Mouse (Mus musculus): ENCODE data around the gene Ensa. TPM values are rescaled to one million over a fixed set of nuclear protein-coding genes. Genes with fewer than 3 reads are reported as not detected.

Gene Ensa
- polyA plus RNA-seq, 1 experiment from 2014 or later: 69.9 TPM

- Histone ChIP-seq H3K9ac (ENCODE audit: low read depth, low read length) (peak overlapping the region; percentile 64), H3K9me3 (ENCODE audit: control insufficient read depth, low read length) (no peaks in the 10 kb centered on the region), H3K4me3 (ENCODE audit: low read length) (peak overlapping the region; percentile 19), H3K36me3 (ENCODE audit: control insufficient read depth, insufficient read depth, low read length) (no peaks in the 10 kb centered on the region), H3K27ac (ENCODE audit: low read length) (peak overlapping the region; percentile 99), H3K4me2 (ENCODE audit: low read depth, low read length) (peak overlapping the region; percentile 52), H3K4me1 (ENCODE audit: control insufficient read depth, insufficient read depth, low read length) (peaks cover 44% of the 10 kb centered on the region), H3K27me3 (replicated peaks; ENCODE audit: control insufficient read depth, insufficient read depth, low read length) (no peaks in the 10 kb centered on the region)
- 11% methylated on average over 11 of the region's 11 CpGs for WGBS
- no peak; the same call in 1 of the 2 replicates for ATAC-seq
These were observed 49.0 kb downstream of the Ensa start for GRCm38 (mm10) chr3:95673707-95674211.

- ATAC-seq: peak; percentile 84
- Histone ChIP-seq H3K4me1 (ENCODE audit: control insufficient read depth, insufficient read depth, low read length) (peaks cover 44% of the 10 kb centered on the region), H3K4me3 (ENCODE audit: low read length) (peak overlapping the region; percentile 19), H3K9ac (ENCODE audit: low read depth, low read length) (peak overlapping the region; percentile 64), H3K27me3 (replicated peaks; ENCODE audit: control insufficient read depth, insufficient read depth, low read length) (no peaks in the 10 kb centered on the region), H3K27ac (ENCODE audit: low read length) (peak overlapping the region; percentile 99), H3K36me3 (ENCODE audit: control insufficient read depth, insufficient read depth, low read length) (no peaks in the 10 kb centered on the region), H3K9me3 (ENCODE audit: control insufficient read depth, low read length) (no peaks in the 10 kb centered on the region), H3K4me2 (ENCODE audit: low read depth, low read length) (peak overlapping the region; percentile 52)
- 8% methylated on average over 2 of the region's 2 CpGs for WGBS
These were observed 49.4 kb downstream of the Ensa start for GRCm38 (mm10) chr3:95674236-95674635.

GRCm38 (mm10) chr3:95674812-95675211, 50.0 kb downstream of the Ensa start:
- peak overlapping the region; percentile 99 for H3K27ac ChIP-seq (ENCODE audit: low read length)
- peaks cover 44% of the 10 kb centered on the region for H3K4me1 ChIP-seq (ENCODE audit: control insufficient read depth, insufficient read depth, low read length)
- H3K27me3 ChIP-seq (replicated peaks; ENCODE audit: control insufficient read depth, insufficient read depth, low read length): no peaks in the 10 kb centered on the region
- no peaks in the 10 kb centered on the region for H3K36me3 ChIP-seq (ENCODE audit: control insufficient read depth, insufficient read depth, low read length)
- H3K9ac ChIP-seq (ENCODE audit: low read depth, low read length): peak overlapping the region; percentile 45
- peak; percentile 71 for ATAC-seq
- no peaks in the 10 kb centered on the region for H3K9me3 ChIP-seq (ENCODE audit: control insufficient read depth, low read length)
- WGBS: 3% methylated on average over 6 of the region's 6 CpGs
- H3K4me3 ChIP-seq (ENCODE audit: low read length): no peak overlapping the region
- peak overlapping the region; percentile 52 for H3K4me2 ChIP-seq (ENCODE audit: low read depth, low read length)

- peaks cover 44% of the 10 kb centered on the region for H3K4me1 ChIP-seq (ENCODE audit: control insufficient read depth, insufficient read depth, low read length)
- H3K4me2 ChIP-seq (ENCODE audit: low read depth, low read length): peak overlapping the region; percentile 52
- WGBS: 14% methylated on average over 8 of the region's 8 CpGs
- no peaks in the 10 kb centered on the region for H3K27me3 ChIP-seq (replicated peaks; ENCODE audit: control insufficient read depth, insufficient read depth, low read length)
- peak; percentile 47 for ATAC-seq
- peak overlapping the region; percentile 99 for H3K27ac ChIP-seq (ENCODE audit: low read length)
- H3K9me3 ChIP-seq (ENCODE audit: control insufficient read depth, low read length): no peaks in the 10 kb centered on the region
- no peak overlapping the region for H3K4me3 ChIP-seq (ENCODE audit: low read length)
- peak overlapping the region; percentile 45 for H3K9ac ChIP-seq (ENCODE audit: low read depth, low read length)
- H3K36me3 ChIP-seq (ENCODE audit: control insufficient read depth, insufficient read depth, low read length): no peaks in the 10 kb centered on the region
These were observed 50.7 kb downstream of the Ensa start for GRCm38 (mm10) chr3:95675301-95676092.

- Histone ChIP-seq H3K27me3 (replicated peaks; ENCODE audit: control insufficient read depth, insufficient read depth, low read length) (no peaks in the 10 kb centered on the region), H3K4me3 (ENCODE audit: low read length) (no peak overlapping the region), H3K9me3 (ENCODE audit: control insufficient read depth, low read length) (no peaks in the 10 kb centered on the region), H3K4me1 (ENCODE audit: control insufficient read depth, insufficient read depth, low read length) (peaks cover 52% of the 10 kb centered on the region), H3K36me3 (ENCODE audit: control insufficient read depth, insufficient read depth, low read length) (no peaks in the 10 kb centered on the region), H3K27ac (ENCODE audit: low read length) (no peak overlapping the region), H3K9ac (ENCODE audit: low read depth, low read length) (0 out of 2 replicates have a peak overlapping the region, but pooled peaks have one; percentile 45), H3K4me2 (ENCODE audit: low read depth, low read length) (no peak overlapping the region)
- WGBS: 62% methylated on average over 15 of the region's 15 CpGs
- no peak for ATAC-seq
These were observed 52.1 kb downstream of the Ensa start for GRCm38 (mm10) chr3:95676745-95677419.

GRCm38 (mm10) chr3:95677420-95678090, 52.8 kb downstream of the Ensa start:
- no peak for ATAC-seq
- 82% methylated on average over 19 of the region's 19 CpGs for WGBS
- no peaks in the 10 kb centered on the region for H3K27me3 ChIP-seq (replicated peaks; ENCODE audit: control insufficient read depth, insufficient read depth, low read length)
- H3K9ac ChIP-seq (ENCODE audit: low read depth, low read length): no peak overlapping the region
- H3K4me1 ChIP-seq (ENCODE audit: control insufficient read depth, insufficient read depth, low read length): peaks cover 48% of the 10 kb centered on the region
- no peaks in the 10 kb centered on the region for H3K36me3 ChIP-seq (ENCODE audit: control insufficient read depth, insufficient read depth, low read length)
- H3K27ac ChIP-seq (ENCODE audit: low read length): no peak overlapping the region
- H3K9me3 ChIP-seq (ENCODE audit: control insufficient read depth, low read length): no peaks in the 10 kb centered on the region
- no peak overlapping the region for H3K4me2 ChIP-seq (ENCODE audit: low read depth, low read length)
- no peak overlapping the region for H3K4me3 ChIP-seq (ENCODE audit: low read length)

GRCm38 (mm10) chr3:95679551-95679950, 54.8 kb downstream of the Ensa start:
- Histone ChIP-seq H3K27ac (ENCODE audit: low read length) (no peak overlapping the region), H3K9me3 (ENCODE audit: control insufficient read depth, low read length) (no peaks in the 10 kb centered on the region), H3K4me1 (ENCODE audit: control insufficient read depth, insufficient read depth, low read length) (peaks cover 28% of the 10 kb centered on the region), H3K27me3 (replicated peaks; ENCODE audit: control insufficient read depth, insufficient read depth, low read length) (no peaks in the 10 kb centered on the region), H3K4me2 (ENCODE audit: low read depth, low read length) (no peak overlapping the region), H3K36me3 (ENCODE audit: control insufficient read depth, insufficient read depth, low read length) (no peaks in the 10 kb centered on the region), H3K4me3 (ENCODE audit: low read length) (no peak overlapping the region), H3K9ac (ENCODE audit: low read depth, low read length) (no peak overlapping the region)
- WGBS: 92% methylated on average over 8 of the region's 8 CpGs
- no peak for ATAC-seq

- no peak overlapping the region for H3K9ac ChIP-seq (ENCODE audit: low read depth, low read length)
- no peak overlapping the region for H3K27ac ChIP-seq (ENCODE audit: low read length)
- no peak for ATAC-seq
- no peak overlapping the region for H3K4me3 ChIP-seq (ENCODE audit: low read length)
- no peak overlapping the region for H3K4me2 ChIP-seq (ENCODE audit: low read depth, low read length)
- peaks cover 17% of the 10 kb centered on the region for H3K4me1 ChIP-seq (ENCODE audit: control insufficient read depth, insufficient read depth, low read length)
- WGBS: 77% methylated on average over 6 of the region's 6 CpGs
- no peaks in the 10 kb centered on the region for H3K27me3 ChIP-seq (replicated peaks; ENCODE audit: control insufficient read depth, insufficient read depth, low read length)
- no peaks in the 10 kb centered on the region for H3K36me3 ChIP-seq (ENCODE audit: control insufficient read depth, insufficient read depth, low read length)
- no peaks in the 10 kb centered on the region for H3K9me3 ChIP-seq (ENCODE audit: control insufficient read depth, low read length)
These were observed 55.9 kb downstream of the Ensa start for GRCm38 (mm10) chr3:95680673-95681072.

GRCm38 (mm10) chr3:95681365-95681764, 56.6 kb downstream of the Ensa start:
- Histone ChIP-seq H3K4me2 (ENCODE audit: low read depth, low read length) (no peak overlapping the region), H3K36me3 (ENCODE audit: control insufficient read depth, insufficient read depth, low read length) (no peaks in the 10 kb centered on the region), H3K9me3 (ENCODE audit: control insufficient read depth, low read length) (no peaks in the 10 kb centered on the region), H3K4me3 (ENCODE audit: low read length) (no peak overlapping the region), H3K4me1 (ENCODE audit: control insufficient read depth, insufficient read depth, low read length) (peaks cover 12% of the 10 kb centered on the region), H3K9ac (ENCODE audit: low read depth, low read length) (no peak overlapping the region), H3K27ac (ENCODE audit: low read length) (no peak overlapping the region), H3K27me3 (replicated peaks; ENCODE audit: control insufficient read depth, insufficient read depth, low read length) (no peaks in the 10 kb centered on the region)
- no peak for ATAC-seq
- WGBS: 46% methylated on average over 11 of the region's 11 CpGs

All from intestine, embryonic 16.5 days (tissue).